Mouse (Mus musculus) stomach, postnatal 0 days (tissue): Measurements from ENCODE around the gene Sp4. TPM values are rescaled to one million over a fixed set of nuclear protein-coding genes. Genes with fewer than 3 reads are reported as not detected.
A peak's percentile ranks its signal among the peaks of the same experiment; 100 is the strongest.

Experiments used
- ATAC-seq: fragments of 200-750 bp; cut with Nextera tagmentation; 2 replicates; pipeline ENCODE4 v1.8.0; 2017; ENCODE audit not compliant: low FRiP score, low TSS enrichment
- DNase-seq: peaks from one replicate; pipeline ENCODE4 v3.0.0-alpha.2; 2016; ENCODE audit warnings: low spot score
- H3K27ac ChIP-seq: fragments of 300-500 bp; sonication (generic); replicated peaks from 2 replicates; pipeline ENCODE4 v1.5.1; 2014; ENCODE audit warnings: mild to moderate bottlenecking, control low read depth
- H3K27me3 ChIP-seq: fragments of 300-500 bp; sonication (generic); 2 replicates; pipeline ENCODE4 v1.6.1; 2014; ENCODE audit warnings: low read length; ENCODE audit not compliant: control insufficient read depth, insufficient read depth
- H3K36me3 ChIP-seq: fragments of 300-500 bp; sonication (generic); 2 replicates; pipeline ENCODE4 v1.6.1; 2014; ENCODE audit warnings: low read length, mixed read lengths; ENCODE audit not compliant: control insufficient read depth, insufficient read depth
- H3K4me1 ChIP-seq: fragments of 300-500 bp; sonication (generic); replicated peaks from 2 replicates; pipeline ENCODE4 v1.6.1; 2014; ENCODE audit warnings: antibody characterized with exemption; ENCODE audit not compliant: control insufficient read depth, insufficient read depth
- H3K4me2 ChIP-seq: fragments of 300-500 bp; sonication (generic); replicated peaks from 2 replicates; pipeline ENCODE4 v1.6.1; 2014; ENCODE audit warnings: low read depth, mild to moderate bottlenecking, control low read depth, moderate library complexity
- H3K4me3 ChIP-seq: fragments of 300-500 bp; sonication (generic); 2 replicates; pipeline ENCODE4 v1.5.1; 2014; ENCODE audit warnings: low read depth, low read length, control low read depth
- H3K9ac ChIP-seq: fragments of 300-500 bp; sonication (generic); 2 replicates; pipeline ENCODE4 v1.6.1; 2014; ENCODE audit warnings: mild to moderate bottlenecking, low read length, control low read depth, mixed read lengths
- H3K9me3 ChIP-seq: fragments of 300-500 bp; sonication (generic); 2 replicates; pipeline ENCODE4 v1.6.1; 2016; ENCODE audit warnings: low read length; ENCODE audit not compliant: control insufficient read depth
- CTCF ChIP-seq: IDR thresholded peaks from 2 replicates; pipeline ENCODE4 v1.5.1; 2016; ENCODE audit warnings: antibody characterized with exemption, low read depth, mild to moderate bottlenecking, moderate library complexity
- EP300 ChIP-seq: optimal IDR thresholded peaks from 2 replicates; pipeline ENCODE3; 2016; ENCODE audit warnings: antibody characterized with exemption
- whole genome bisulfite sequencing: fragments of 180-500 bp; shearing (Covaris S2); extraction: QIAGEN DNeasy Blood & Tissue Kit; methylation state at CpG from one replicate; pipeline ENCODE4 v1.1.7; 2014; 5-methylcytosine and 5-hydroxymethylcytosine counted together
- polyA plus RNA-seq: library from polyadenylated mRNA; unstranded; fragments of >200 nt; fragmentation: Nextera tagmentation; extraction: Ambion mirVana; gene quantifications from 2 replicates; pipeline ENCODE4 v1.2.1, GENCODE M21; 2015

Sp4 gene
- polyA plus RNA-seq, 1 experiment from 2014 or later, result 2.4 TPM

GRCm38 (mm10) chr12:118255292-118255782 lies 45.9 kb downstream of the Sp4 start:
- Histone ChIP-seq H3K9me3 (no peaks in the 10 kb centered on the region), H3K4me1 (no peaks in the 10 kb centered on the region), H3K4me2 (no peak overlapping the region), H3K9ac (no peak overlapping the region), H3K4me3 (no peak overlapping the region), H3K27me3 (no peaks in the 10 kb centered on the region), H3K27ac (no peak overlapping the region), H3K36me3 (no peaks in the 10 kb centered on the region)
- TF ChIP-seq CTCF, result no peak
- TF ChIP-seq EP300, result no peak
- no peak for ATAC-seq
- DNase-seq, result no peak
- 42% methylated on average over 1 of the region's 1 CpGs for WGBS

- Histone ChIP-seq H3K4me3 (no peak overlapping the region), H3K27ac (no peak overlapping the region), H3K4me2 (no peak overlapping the region), H3K9me3 (no peaks in the 10 kb centered on the region), H3K4me1 (no peaks in the 10 kb centered on the region), H3K9ac (no peak overlapping the region), H3K36me3 (no peaks in the 10 kb centered on the region), H3K27me3 (no peaks in the 10 kb centered on the region)
- TF ChIP-seq EP300, result no peak
- TF ChIP-seq CTCF, result no peak
- WGBS, result 57% methylated on average over 3 of the region's 3 CpGs
- ATAC-seq (no peak), DNase-seq (no peak)
These were observed 80.1 kb downstream of the Sp4 start for GRCm38 (mm10) chr12:118221182-118221581.

- H3K36me3 ChIP-seq, result no peaks in the 10 kb centered on the region
- no peaks in the 10 kb centered on the region for H3K4me1 ChIP-seq
- TF ChIP-seq EP300 (no peak), CTCF (no peak)
- no peaks in the 10 kb centered on the region for H3K9me3 ChIP-seq
- no peak overlapping the region for H3K27ac ChIP-seq
- H3K27me3 ChIP-seq, result no peaks in the 10 kb centered on the region
- no peak overlapping the region for H3K9ac ChIP-seq
- DNase-seq (no peak), ATAC-seq (no peak)
- no peak overlapping the region for H3K4me3 ChIP-seq
- H3K4me2 ChIP-seq, result no peak overlapping the region
These were observed 81.2 kb downstream of the Sp4 start for GRCm38 (mm10) chr12:118220062-118220461.

GRCm38 (mm10) chr12:118212163-118212562 lies 89.1 kb downstream of the Sp4 start:
- TF ChIP-seq EP300, result no peak
- no peak for TF ChIP-seq CTCF
- Histone ChIP-seq H3K4me1 (no peaks in the 10 kb centered on the region), H3K4me3 (no peak overlapping the region), H3K36me3 (no peaks in the 10 kb centered on the region), H3K4me2 (no peak overlapping the region), H3K27me3 (no peaks in the 10 kb centered on the region), H3K9ac (no peak overlapping the region), H3K27ac (no peak overlapping the region), H3K9me3 (no peaks in the 10 kb centered on the region)
- no peak for DNase-seq
- 84% methylated on average over 2 of the region's 2 CpGs for WGBS
- ATAC-seq, result no peak

- no peak within 1 kb of the TSS for H3K9ac ChIP-seq
- TF ChIP-seq CTCF (peak; percentile 15; the same call in 1 of the 2 replicates), EP300 (no peak)
- no peak within 1 kb of the TSS for H3K27ac ChIP-seq
- peak; percentile 97 for ATAC-seq
- WGBS, result under 1% methylated on average over 47 of the region's 47 CpGs
- H3K9me3 ChIP-seq, result no peaks in the 10 kb centered on the region
- peak; percentile 91 for DNase-seq
- peak within 1 kb of the TSS; percentile 91 for H3K4me2 ChIP-seq
- peak within 1 kb of the TSS; percentile 48 for H3K4me3 ChIP-seq
- no peaks in the 10 kb centered on the region for H3K4me1 ChIP-seq
- H3K36me3 ChIP-seq, result no peaks in the 10 kb centered on the region
- no peaks in the 10 kb centered on the region for H3K27me3 ChIP-seq
These were observed 102.7 kb downstream of the Sp4 start, which contains the start of gene Dnah11 for GRCm38 (mm10) chr12:118198386-118199093. Dnah11 (minus strand) TSS chr12:118199043.

GRCm38 (mm10) chr12:118196583-118196982 lies 104.7 kb downstream of the Sp4 start:
- no peak for DNase-seq
- Histone ChIP-seq H3K9me3 (no peaks in the 10 kb centered on the region), H3K4me1 (no peaks in the 10 kb centered on the region), H3K27ac (no peak overlapping the region), H3K27me3 (no peaks in the 10 kb centered on the region), H3K4me2 (no peak overlapping the region), H3K4me3 (no peak overlapping the region), H3K36me3 (no peaks in the 10 kb centered on the region), H3K9ac (no peak overlapping the region)
- no peak for TF ChIP-seq CTCF
- TF ChIP-seq EP300, result no peak
- ATAC-seq, result no peak
- 49% methylated on average over 2 of the region's 2 CpGs for WGBS
